Mouse (Mus musculus): ENCODE results near the gene Hbq1a. TPM values are rescaled to one million over a fixed set of nuclear protein-coding genes. Genes with fewer than 3 reads are reported as not detected.

The Hbq1a gene
- total and polyA plus RNA-seq, 3 experiments: 0.29 to 0.46 TPM; not detected in 1

DNA sequence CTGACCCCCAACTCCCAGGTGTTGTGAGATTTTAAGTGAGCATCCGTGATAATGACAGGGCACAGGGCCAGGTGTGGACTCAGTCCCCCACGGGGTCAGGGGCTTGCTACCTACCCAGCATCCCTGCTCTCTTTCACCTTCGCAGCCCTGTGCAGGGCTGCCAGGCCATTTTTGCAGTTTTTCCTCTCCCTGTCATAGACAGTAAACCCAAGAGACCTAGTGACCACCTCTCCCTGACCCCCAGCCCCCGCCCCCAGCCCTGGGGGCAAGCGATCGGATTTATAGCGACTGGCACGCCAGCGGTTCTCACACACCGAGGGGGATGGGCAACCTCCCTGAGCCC is 47.4 kb downstream of the Hbq1a start:
- H3K9ac ChIP-seq (ENCODE audit: control insufficient read depth, low read depth, low read length, poor library complexity, severe bottlenecking): peak overlapping the region; percentile 74
- peaks cover 0 to 13% of the 10 kb centered on the region in 2 experiments; a peak in 2 of 4 replicates for H3K36me3 ChIP-seq (ENCODE audit: control insufficient read depth in 1 of 2, insufficient read depth in 2 of 2, low read length in 2 of 2)
- peak overlapping the region; percentile 84 to 86 for H3K4me3 ChIP-seq (ENCODE audit: control insufficient read depth in 1 of 2, insufficient read depth in 1 of 2, low read depth in 2 of 2, low read length in 2 of 2)
- peaks cover 0 to 19% of the 10 kb centered on the region in 2 experiments; a peak in 3 of 4 replicates for H3K4me1 ChIP-seq (ENCODE audit: control insufficient read depth in 1 of 2, insufficient read depth in 2 of 2, low read length in 2 of 2)
- no peak overlapping the region for H3K27ac ChIP-seq (ENCODE audit: control insufficient read depth, low read depth, low read length)
- 0 out of 2 replicates have a peak, but pooled peaks have one; percentile 35 for TF ChIP-seq SIN3A (IDR thresholded peaks at IDR 0.05; ENCODE audit: low read length)
- TF ChIP-seq ELF1 (IDR thresholded peaks at IDR 0.05; ENCODE audit: low read depth, low read length): no peak
- TF ChIP-seq MAX (IDR thresholded peaks at IDR 0.05; ENCODE audit: low read length): no peak
- no peak for TF ChIP-seq MYC (IDR thresholded peaks at IDR 0.05; ENCODE audit: low read depth, low read length)
- peaks cover 2% of the 10 kb centered on the region in 2 experiments; a peak in 1 of 4 replicates for H3K27me3 ChIP-seq (ENCODE audit: control insufficient read depth in 1 of 2, insufficient read depth in 2 of 2, low read length in 2 of 2)
- peaks cover 14% of the 10 kb centered on the region for H3K79me2 ChIP-seq (ENCODE audit: control insufficient read depth, insufficient read depth, low read length, poor library complexity)
- DNase-seq (ENCODE audit: low read depth, low spot score): no peak
- no peaks in the 10 kb centered on the region for H3K9me3 ChIP-seq (replicated peaks; ENCODE audit: insufficient read depth, low read length)

DNA sequence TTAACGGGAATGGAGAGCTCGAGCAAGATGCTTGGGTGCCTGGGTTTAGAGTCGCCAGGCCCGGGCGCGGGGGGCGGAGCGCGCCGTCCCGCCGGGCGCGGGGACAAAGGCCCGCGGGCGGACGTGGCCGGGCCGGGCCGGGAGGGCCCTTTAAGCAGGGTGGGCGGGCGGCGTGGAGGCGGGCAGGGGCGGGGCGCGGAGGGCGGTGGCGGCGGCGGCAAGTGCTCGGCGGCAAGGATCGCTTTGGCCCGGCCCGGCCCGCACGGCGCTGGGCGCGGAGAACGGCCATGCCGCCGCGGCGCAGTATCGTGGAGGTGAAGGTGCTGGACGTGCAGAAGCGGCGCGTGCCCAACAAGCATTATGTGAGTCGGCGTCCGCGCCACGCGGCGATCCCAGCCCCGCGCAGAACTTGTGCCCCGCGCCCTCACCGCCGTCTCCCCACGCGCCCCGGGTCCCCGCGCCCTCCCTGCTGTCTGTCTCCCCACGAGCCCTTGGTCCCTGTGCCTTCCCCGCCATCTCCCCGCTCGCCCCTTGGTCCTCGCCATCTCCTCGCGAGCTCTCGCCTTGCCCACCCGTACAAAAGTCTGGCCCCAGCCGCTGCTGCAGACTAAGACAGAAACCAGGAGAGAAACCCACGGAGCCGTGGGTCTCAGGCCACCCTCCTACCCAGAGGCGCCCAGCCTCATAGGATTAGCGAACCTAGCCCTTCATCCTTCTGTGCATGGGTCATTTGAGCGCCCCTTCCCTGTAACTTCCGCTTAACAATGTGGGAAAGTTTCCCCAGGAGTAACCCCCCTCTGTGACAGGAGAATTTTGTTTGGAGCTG is 48.0 kb downstream of the Hbq1a start, which contains the start of gene Sh3pxd2b:
Gene Sh3pxd2b (plus strand): TSS at position 214 of the 826 bp plus-strand sequence.
- peaks cover 2% of the 10 kb centered on the region in 2 experiments; a peak in 1 of 4 replicates for H3K27me3 ChIP-seq (ENCODE audit: control insufficient read depth in 1 of 2, insufficient read depth in 2 of 2, low read length in 2 of 2)
- H3K27ac ChIP-seq (ENCODE audit: control insufficient read depth, low read depth, low read length): peak within 1 kb of the TSS; percentile 52
- peak; percentile 68 for DNase-seq (ENCODE audit: low read depth, low spot score)
- TF ChIP-seq MAFK (IDR thresholded peaks at IDR 0.05; ENCODE audit: borderline replicate concordance, low read depth, low read length): no peak
- no peak for TF ChIP-seq E2F4 (IDR thresholded peaks at IDR 0.05; ENCODE audit: borderline replicate concordance, low read depth, low read length)
- TF ChIP-seq TCF12 (IDR thresholded peaks at IDR 0.05; ENCODE audit: low read depth, low read length): 0 out of 2 replicates have a peak, but pooled peaks have one; percentile 10
- TF ChIP-seq POLR2AphosphoS5 (IDR thresholded peaks at IDR 0.05; ENCODE audit: borderline replicate concordance, low read depth, low read length): no peak
- peak; percentile 38; the same call in 1 of the 2 replicates for TF ChIP-seq ELF1 (IDR thresholded peaks at IDR 0.05; ENCODE audit: low read depth, low read length)
- no peak for TF ChIP-seq SIN3A (IDR thresholded peaks at IDR 0.05; ENCODE audit: low read length)
- TF ChIP-seq POLR2AphosphoS2 (IDR thresholded peaks at IDR 0.05; ENCODE audit: low read length): no peak
- no peak for TF ChIP-seq GABPA (IDR thresholded peaks at IDR 0.05; ENCODE audit: low read depth, low read length)
- peak; percentile 55; the same call in 1 of the 2 replicates for TF ChIP-seq NELFE (IDR thresholded peaks at IDR 0.05; ENCODE audit: low read depth, low read length)
- no peak for TF ChIP-seq USF2 (IDR thresholded peaks at IDR 0.05; ENCODE audit: borderline replicate concordance in 1 of 2, insufficient read depth in 1 of 2, low read depth in 1 of 2, low read length in 2 of 2)
- TF ChIP-seq RCOR1 (IDR thresholded peaks at IDR 0.05; ENCODE audit: low read depth, low read length): no peak
- TF ChIP-seq SMC3 (IDR thresholded peaks at IDR 0.05; ENCODE audit: low read depth, low read length): no peak
- no peak for TF ChIP-seq KAT2A (conservative IDR thresholded peaks at IDR 0.05; ENCODE audit: low read depth, low read length)
- TF ChIP-seq NRF1 (IDR thresholded peaks at IDR 0.05; ENCODE audit: insufficient read depth, low read depth, low read length, poor library complexity, severe bottlenecking): no peak
- TF ChIP-seq GATA1 (IDR thresholded peaks at IDR 0.05; ENCODE audit: low read depth, low read length): no peak
- no peak for TF ChIP-seq ETS1 (IDR thresholded peaks at IDR 0.05; ENCODE audit: low read depth, low read length)
- TF ChIP-seq MXI1 (IDR thresholded peaks at IDR 0.05; ENCODE audit: low read depth, low read length): no peak; the same call in none of the 2 replicates
- TF ChIP-seq MAX (IDR thresholded peaks at IDR 0.05; ENCODE audit: low read length): peak; percentile 21; the same call in 1 of the 2 replicates
- TF ChIP-seq UBTF (IDR thresholded peaks at IDR 0.05; ENCODE audit: borderline replicate concordance, insufficient read depth, low read depth, low read length): no peak
- peak; percentile 32; the same call in 1 of the 2 replicates for TF ChIP-seq MAZ (IDR thresholded peaks at IDR 0.05; ENCODE audit: low read depth, low read length)
- 0 out of 4 replicates have a peak, but pooled peaks of 1 of the 2 experiments have one; percentile 18 for TF ChIP-seq EP300 (IDR thresholded peaks at IDR 0.05; ENCODE audit: low read depth in 1 of 2, low read length in 2 of 2)
- no peak for TF ChIP-seq MYB (IDR thresholded peaks at IDR 0.05; ENCODE audit: low read depth, low read length)
- TF ChIP-seq POLR2A (IDR thresholded peaks at IDR 0.05; ENCODE audit: control insufficient read depth in 1 of 2, insufficient read depth in 1 of 2, low read depth in 1 of 2, low read length in 2 of 2, poor library complexity in 1 of 2): peak; percentile 57 to 82; a peak in 3 of 4 replicates
- TF ChIP-seq MEF2A (IDR thresholded peaks at IDR 0.05; ENCODE audit: extremely low read depth, insufficient replicate concordance, low read depth, low read length, poor library complexity, severe bottlenecking): no peak
- no peak for TF ChIP-seq ZC3H11A (IDR thresholded peaks at IDR 0.05; ENCODE audit: low read depth, low read length)
- no peak for TF ChIP-seq USF1 (IDR thresholded peaks at IDR 0.05; ENCODE audit: low read depth, low read length)
- no peak for TF ChIP-seq CHD2 (IDR thresholded peaks at IDR 0.05; ENCODE audit: low read length)

More for the DNA sequence above, 48.0 kb downstream of the Hbq1a start, which contains the start of gene Sh3pxd2b:
- Histone ChIP-seq H3K4me3 (ENCODE audit: control insufficient read depth in 1 of 2, insufficient read depth in 1 of 2, low read depth in 2 of 2, low read length in 2 of 2) (peak within 1 kb of the TSS; percentile 86 to 98), H3K36me3 (ENCODE audit: control insufficient read depth in 1 of 2, insufficient read depth in 2 of 2, low read length in 2 of 2) (peaks cover 0 to 13% of the 10 kb centered on the region in 2 experiments; a peak in 2 of 4 replicates), H3K4me1 (ENCODE audit: control insufficient read depth in 1 of 2, insufficient read depth in 2 of 2, low read length in 2 of 2) (peaks cover 0 to 19% of the 10 kb centered on the region in 2 experiments; a peak in 3 of 4 replicates), H3K9ac (ENCODE audit: control insufficient read depth, low read depth, low read length, poor library complexity, severe bottlenecking) (peak within 1 kb of the TSS; percentile 92), H3K79me2 (ENCODE audit: control insufficient read depth, insufficient read depth, low read length, poor library complexity) (peaks cover 14% of the 10 kb centered on the region), H3K9me3 (replicated peaks; ENCODE audit: insufficient read depth, low read length) (no peaks in the 10 kb centered on the region)

All from MEL (cell line).